Mouse (Mus musculus) left cerebral cortex, postnatal 4 days (tissue): Measurements from ENCODE around the gene Pcnx4. TPM values are rescaled to one million over a fixed set of nuclear protein-coding genes. Genes with fewer than 3 reads are reported as not detected.
A peak's percentile ranks its signal among the peaks of the same experiment; 100 is the strongest.

ENCODE experiments used
- DNase-seq: peaks from one replicate; pipeline ENCODE4 v3.0.0-alpha.2; 2022
- intact Hi-C: fragments of 180-260 bp; cut with DNase I; formaldehyde crosslinking; loops from one replicate; pipeline ENCODE4 v1.15.1; 2025
- total RNA-seq, 2 experiments: library from RNA; stranded (reverse); gene quantifications; 2 replicates each; pipeline ENCODE4 v1.2.3; 2021

Gene Pcnx4
- 10 to 100 TPM; 28.5 to 31.8 TPM for total RNA-seq

DNA sequence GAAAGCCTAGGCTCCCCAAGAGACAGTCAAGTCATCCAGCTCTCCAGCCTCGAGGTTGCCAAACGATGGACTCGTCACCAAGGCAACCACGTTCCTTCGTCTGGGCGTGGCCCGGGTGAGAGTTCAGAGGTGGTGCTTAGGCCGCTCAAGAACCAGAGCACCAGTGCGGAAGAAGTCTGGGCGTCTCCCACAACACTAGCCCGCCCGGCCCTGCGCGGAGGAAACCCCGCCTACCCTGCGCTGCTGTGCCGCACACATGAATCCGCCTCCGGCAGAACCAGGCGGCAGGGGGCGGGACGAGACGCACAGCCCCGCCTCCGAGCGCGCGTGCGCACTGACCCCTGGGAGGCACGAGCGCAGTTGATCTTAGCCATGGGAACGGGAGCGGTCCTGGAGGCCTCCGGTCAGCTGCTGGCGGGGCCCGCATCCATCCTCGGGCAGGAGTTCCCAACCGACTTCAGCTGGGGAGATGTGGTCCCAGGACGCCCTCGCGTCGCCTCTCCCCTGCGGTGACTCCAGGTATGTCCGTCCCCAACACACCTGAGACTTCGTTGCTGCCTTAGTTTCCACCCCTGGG is at the start of gene Pcnx4:
Gene Pcnx4 (plus strand): TSS at position 363 of the 577 bp plus-strand sequence.
- peak; percentile 97 for DNase-seq
- intact Hi-C loops, result no loop called here

DNA sequence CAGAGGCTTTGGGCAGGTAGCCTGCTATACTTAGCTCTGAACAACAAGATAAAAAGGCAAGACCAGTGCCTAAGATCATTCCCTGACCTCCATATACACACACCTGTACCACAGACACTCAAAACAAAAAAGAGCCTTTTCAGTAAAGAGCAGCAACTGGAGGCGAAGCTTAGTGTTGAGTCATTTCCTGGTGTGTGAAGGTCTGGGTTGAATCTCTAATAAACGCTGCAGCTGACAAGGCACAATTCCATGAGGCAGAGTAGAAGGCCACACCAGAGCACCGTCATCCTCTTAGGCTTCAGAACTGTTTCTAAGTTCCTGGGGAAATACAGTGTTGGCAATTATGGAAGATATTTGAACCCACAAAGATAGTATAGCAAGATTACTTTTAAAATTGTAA is 48.7 kb upstream of the Pcnx4 start:
- intact Hi-C loops, result no loop called here

DNA sequence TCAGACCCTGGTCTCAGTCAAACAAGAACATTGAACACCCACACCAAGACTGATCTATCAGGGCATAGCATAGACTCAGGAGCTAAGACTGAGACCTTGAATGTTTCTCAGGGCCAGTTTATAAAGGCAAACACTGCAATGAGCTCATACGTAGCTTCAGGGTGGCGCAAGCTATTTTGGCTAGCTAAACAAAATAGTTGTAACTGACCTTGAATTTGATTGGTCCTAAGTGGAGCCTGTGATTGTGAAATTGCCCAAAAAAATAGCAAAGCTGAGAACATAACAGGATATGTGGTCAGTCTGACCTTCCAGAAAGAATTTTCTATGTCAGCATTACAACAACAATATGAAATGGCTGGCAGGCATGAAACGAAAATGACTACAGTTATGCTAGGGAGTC is 46.2 kb upstream of the Pcnx4 start:
- intact Hi-C loops, result no loop called here
- DNase-seq, result no peak

More for the DNA sequence above, 48.7 kb upstream of the Pcnx4 start:
- DNase-seq, result no peak

- intact Hi-C loops, result no loop called here
- DNase-seq, result no peak
These were observed 45.0 kb upstream of the Pcnx4 start for GRCm38 (mm10) chr12:72491063-72491719.

DNA sequence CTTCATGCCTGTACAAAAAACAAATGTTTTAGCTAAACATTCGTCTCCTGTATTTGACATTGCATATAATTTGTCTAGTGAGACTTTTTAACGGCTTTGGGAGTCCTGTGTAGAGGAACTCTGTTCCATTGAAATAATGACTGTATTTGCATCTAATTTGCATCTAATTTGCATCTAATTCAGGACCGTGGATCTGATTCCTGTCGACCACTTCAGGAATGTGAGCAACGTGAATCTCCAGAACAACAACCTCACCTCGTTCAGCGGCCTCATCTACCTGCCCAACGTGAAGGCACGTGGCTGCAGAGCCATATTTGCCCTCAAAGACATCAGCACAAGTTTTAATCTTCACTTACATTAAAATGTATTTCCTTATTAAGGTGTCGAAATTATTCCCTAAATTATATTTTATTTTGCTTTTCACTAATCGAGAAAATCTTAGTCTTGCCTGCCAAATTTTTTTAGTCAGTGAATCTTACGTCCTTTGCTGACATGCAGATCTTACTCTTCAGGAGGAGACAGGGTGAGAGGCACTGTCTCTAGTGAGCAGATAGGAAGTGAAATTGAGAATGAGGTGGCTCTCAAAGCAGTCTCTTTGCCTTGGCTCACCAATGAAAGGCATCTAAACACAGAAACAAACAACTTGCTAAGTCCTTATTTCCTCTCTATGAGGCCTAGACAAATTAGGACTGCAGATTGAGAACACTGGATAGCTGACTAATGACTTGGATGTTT is 39.1 kb upstream of the Pcnx4 start:
- intact Hi-C loops, result no loop called here
- no peak for DNase-seq

DNA sequence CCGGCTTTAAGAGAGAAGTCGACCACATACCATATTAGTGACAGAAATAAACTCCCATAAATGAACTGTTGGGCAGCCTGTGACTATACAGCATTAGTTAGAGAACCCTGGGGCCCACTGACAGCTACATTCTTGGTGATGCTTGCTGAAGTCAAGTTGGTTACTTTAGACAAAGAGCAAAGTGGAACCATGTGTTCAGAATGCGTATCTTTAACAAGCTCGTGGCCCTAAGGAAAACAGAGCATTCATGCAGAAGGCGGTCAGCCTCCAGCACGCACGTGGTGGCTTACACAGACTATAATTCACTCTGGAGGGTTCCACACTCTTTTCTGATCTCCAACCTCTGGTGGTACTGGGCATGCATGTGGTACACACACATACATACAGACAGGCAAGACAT is 26.6 kb upstream of the Pcnx4 start:
- intact Hi-C loops, result no loop called here
- no peak for DNase-seq

DNA sequence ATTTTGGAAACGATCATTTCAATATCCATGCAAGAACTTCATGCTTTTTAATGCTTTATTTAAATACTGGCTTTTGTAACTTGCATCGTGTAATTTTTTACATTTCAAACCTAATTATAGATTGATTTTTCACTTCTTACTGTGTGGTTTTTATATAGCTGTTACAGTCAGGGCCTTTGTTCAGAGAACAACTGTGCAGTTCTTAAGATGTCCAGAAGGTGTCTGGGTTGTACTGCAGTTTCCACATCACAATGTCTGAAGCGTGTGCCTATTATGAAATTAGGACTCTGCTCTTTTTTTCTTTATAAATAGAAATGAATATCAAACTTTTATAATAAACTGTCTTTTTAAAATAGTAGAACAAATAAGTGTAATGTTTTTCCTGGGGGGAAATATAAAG is 20.7 kb upstream of the Pcnx4 start:
- intact Hi-C loops, result loop anchor here (5.0 kb wide), 1 partner anchor 142 kb away; no protein-coding TSS in a partner anchor
- no peak for DNase-seq

DNA sequence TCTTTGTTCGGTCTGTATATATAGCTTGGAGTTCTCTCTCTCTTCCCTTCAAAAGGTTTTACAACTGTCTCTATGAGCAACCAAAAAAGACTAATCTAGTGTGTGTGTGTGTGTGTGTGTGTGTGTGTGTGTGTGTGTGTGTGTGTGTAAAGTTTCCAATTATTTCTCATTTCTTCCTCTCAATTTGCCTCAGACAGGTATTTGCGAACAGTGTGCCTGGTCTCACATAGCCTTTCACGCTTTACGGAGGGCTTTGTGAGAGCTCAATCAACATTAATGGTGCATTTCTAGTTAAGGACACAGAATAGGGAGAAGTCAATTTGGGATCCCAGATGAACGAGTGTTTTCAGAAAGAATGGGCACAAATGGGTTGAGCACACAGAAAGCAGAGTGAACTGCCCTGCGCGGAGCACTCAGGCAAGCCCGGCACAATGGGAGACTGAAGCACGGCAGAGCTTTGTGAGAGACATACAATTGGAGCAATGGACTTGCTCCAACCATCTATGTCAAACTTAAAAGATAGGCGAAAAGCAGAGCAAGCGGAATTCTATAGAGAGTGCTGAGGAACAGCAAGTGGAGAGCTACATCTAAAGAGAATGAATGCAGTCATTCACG is 18.0 kb upstream of the Pcnx4 start:
- no peak for DNase-seq
- intact Hi-C loops, result loop anchor here (5.0 kb wide), 1 partner anchor 139 kb away; no protein-coding TSS in a partner anchor

DNA sequence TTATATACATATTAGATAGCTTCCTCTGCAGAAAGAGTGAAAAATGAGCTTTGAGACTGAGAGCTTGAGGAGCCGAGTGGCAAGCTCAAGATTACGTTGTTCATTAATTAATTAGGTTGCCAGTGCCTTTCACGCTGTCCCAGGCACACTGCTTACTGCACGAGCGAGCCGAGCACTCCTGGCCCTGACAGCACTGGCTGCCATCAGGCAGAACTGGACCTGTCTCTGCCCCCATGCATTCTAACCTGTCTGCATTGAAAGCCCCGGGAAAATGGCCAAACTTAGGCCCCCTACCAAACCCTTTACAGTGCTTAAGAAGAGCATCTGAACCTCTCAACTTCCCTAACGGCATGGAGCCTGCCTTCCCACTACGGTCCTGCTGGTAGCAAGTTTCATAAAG is 16.8 kb upstream of the Pcnx4 start:
- DNase-seq, result peak; percentile 9
- intact Hi-C loops, result loop anchor here (5.0 kb wide), 1 partner anchor 138 kb away; no protein-coding TSS in a partner anchor

DNA sequence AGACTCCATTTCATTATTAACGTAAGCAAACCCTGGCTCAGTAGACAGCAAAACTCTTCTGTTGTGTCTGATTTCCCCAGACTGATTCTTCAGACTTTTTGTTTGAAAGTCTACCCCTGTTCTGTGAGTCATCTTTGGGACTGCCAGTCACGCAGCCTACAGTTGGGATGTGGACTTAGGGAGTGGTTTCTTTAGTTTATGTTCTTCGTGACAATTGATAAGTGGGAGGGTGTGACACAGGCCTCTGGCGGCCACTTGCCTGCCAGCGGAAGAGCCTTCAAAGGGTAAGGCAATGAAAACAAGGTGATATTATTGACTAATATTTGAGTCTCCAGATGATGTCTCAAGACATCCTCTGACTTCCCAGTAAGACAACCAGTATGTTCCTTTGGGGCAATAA is 16.3 kb upstream of the Pcnx4 start:
- intact Hi-C loops, result loop anchor here (5.0 kb wide), 1 partner anchor 137 kb away; no protein-coding TSS in a partner anchor
- DNase-seq, result no peak

DNA sequence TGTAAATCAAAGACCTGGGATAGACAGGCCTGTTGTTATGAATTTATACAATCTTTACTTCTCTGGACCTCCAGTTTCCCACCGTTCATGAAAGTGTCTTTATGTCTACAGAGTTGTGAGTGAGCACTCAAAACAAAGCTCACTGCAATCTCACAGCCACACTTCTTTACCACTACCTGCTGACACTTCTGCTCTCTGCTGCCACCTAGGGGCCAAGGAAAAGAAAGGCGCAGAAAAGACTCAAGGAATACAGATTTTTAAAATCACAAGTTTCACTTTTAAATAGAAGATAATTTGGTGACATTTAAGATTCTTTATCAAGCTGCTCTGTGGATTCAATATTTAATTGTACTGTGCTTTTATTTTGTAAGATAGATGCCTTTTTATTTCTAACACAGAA is 15.5 kb upstream of the Pcnx4 start:
- intact Hi-C loops, result no loop called here
- peak; percentile 70 for DNase-seq

DNA sequence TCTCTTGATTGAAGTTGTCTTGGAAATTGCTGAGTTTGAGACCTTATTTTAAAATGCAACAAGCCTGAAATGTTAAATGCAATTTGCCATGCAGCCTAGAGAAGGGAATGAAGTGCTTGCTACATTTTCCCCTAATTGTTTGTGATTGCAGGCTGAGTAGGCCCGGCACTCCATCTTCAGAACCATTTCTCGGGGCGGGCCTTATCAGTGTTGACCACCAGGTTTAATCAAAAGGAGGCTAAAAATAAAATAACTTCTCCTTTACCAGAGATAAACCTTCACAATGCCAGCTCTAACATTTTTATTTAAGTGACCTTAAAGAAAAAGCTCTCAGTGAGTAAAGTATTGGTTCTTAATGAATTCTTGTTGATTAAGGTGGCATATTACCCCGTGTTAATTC is 10.6 kb upstream of the Pcnx4 start:
- no peak for DNase-seq
- intact Hi-C loops, result no loop called here

GRCm38 (mm10) chr12:72532303-72532702 is 3.9 kb upstream of the Pcnx4 start:
- DNase-seq, result no peak
- intact Hi-C loops, result no loop called here

- DNase-seq, result no peak
- intact Hi-C loops, result no loop called here
These were observed 2.2 kb upstream of the Pcnx4 start for GRCm38 (mm10) chr12:72533986-72534385.

DNA sequence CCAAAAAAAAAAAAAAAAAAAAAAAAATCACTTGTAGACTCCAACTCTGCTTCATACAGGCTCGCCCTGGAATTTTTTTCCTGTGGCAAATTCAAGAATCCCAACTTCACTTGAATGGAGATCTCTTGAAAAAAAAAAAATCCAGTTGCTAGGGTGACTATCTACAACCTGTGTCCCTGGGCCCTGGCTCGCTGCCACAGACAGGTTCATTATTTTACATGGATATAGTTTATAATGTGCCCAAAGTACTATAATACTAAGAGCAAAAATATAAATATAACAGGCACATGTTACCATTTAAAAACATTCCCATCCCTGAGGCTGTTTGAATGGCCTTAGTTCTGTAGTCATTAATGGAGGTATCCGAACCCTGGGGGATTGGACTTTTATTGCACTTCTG is 584 bp upstream of the Pcnx4 start:
- intact Hi-C loops, result no loop called here
- DNase-seq, result peak; percentile 25

GRCm38 (mm10) chr12:72538571-72538970 is 2.4 kb downstream of the Pcnx4 start:
- intact Hi-C loops, result no loop called here
- DNase-seq, result no peak

GRCm38 (mm10) chr12:72554347-72554746 is 18.2 kb downstream of the Pcnx4 start:
- intact Hi-C loops, result no loop called here
- no peak for DNase-seq

DNA sequence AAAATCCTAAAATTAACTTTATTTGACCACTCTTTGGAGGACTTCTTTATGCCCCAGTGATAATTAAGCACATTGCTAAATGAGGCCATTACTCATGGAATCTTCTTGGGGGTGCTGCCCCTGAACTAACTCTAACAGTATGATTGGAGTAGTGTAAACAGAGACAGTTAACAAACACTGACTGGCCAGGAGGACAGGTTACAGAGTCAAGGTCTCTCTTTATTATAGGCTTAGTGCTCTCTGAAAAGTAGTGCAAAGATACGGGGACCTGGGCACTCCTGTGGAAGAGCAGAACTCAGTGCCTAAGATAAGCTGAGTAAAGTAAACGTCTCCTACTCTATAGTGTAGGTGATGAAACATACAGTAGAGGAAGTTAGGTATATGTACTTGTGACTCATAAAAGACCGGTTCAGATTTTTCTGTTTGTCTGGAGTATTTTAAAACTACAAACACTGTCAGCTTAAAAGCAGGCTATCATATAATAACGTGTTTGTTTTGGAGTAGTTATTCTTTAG is 28.2 kb downstream of the Pcnx4 start:
- no peak for DNase-seq
- intact Hi-C loops, result no loop called here

- no peak for DNase-seq
- intact Hi-C loops, result no loop called here
These were observed 45.8 kb downstream of the Pcnx4 start for GRCm38 (mm10) chr12:72582021-72582420.

- intact Hi-C loops, result no loop called here
- no peak for DNase-seq
These were observed 46.9 kb downstream of the Pcnx4 start for GRCm38 (mm10) chr12:72583099-72583498.

- intact Hi-C loops, result no loop called here
- no peak for DNase-seq
These were observed 49.2 kb downstream of the Pcnx4 start for GRCm38 (mm10) chr12:72585339-72585738.
